8 mouse cellular contexts compared by ENCODE assay signal in genomic region chr6:113075261-113075660, GRCm38 (mm10). TPM values are rescaled to one million over a fixed set of nuclear protein-coding genes. Genes with fewer than 3 reads are reported as not detected.
DNase-seq lines count a peak whose midpoint lies in the region; ATAC-seq lines count a peak whose summit lies in the region.

No protein-coding gene starts in this region.

- DNase-seq in neural tube, embryonic 11.5 days (ENCODE audit: low spot score), result no peak
- DNase-seq in neural tube, embryonic 10.5 days (ENCODE audit: extremely low spot score, low spot score), result no peak
- no peak for DNase-seq in limb, embryonic 11.5 days (ENCODE audit: low spot score)
- DNase-seq in left cerebral cortex, postnatal 36 days (ENCODE audit: low spot score in 2 of 2), result no peak
- no peak for DNase-seq in cerebellum, adult 18-20 months
- DNase-seq in cerebellum, postnatal 10 days, result no peak

- H3K36me3 ChIP-seq in neural tube, embryonic 11.5 days (ENCODE audit: control insufficient read depth, insufficient read depth, low read length), result no peaks in the 10 kb centered on the region
- H3K36me3 ChIP-seq in embryonic facial prominence, embryonic 12.5 days, result peaks cover 3% of the 10 kb centered on the region; the same call in 1 of the 2 replicates
- no peaks in the 10 kb centered on the region for H3K36me3 ChIP-seq in limb, embryonic 11.5 days (ENCODE audit: control insufficient read depth, insufficient read depth, low read length)
- no peaks in the 10 kb centered on the region for H3K36me3 ChIP-seq in stomach, embryonic 16.5 days (ENCODE audit: control insufficient read depth, insufficient read depth, low read length)

- H3K4me3 ChIP-seq in neural tube, embryonic 11.5 days (ENCODE audit: low read depth, low read length), result peak overlapping the region; percentile 94
- H3K4me3 ChIP-seq in embryonic facial prominence, embryonic 12.5 days, result peak overlapping the region; percentile 90
- peak overlapping the region; percentile 93 for H3K4me3 ChIP-seq in limb, embryonic 11.5 days (ENCODE audit: low read depth, low read length)
- H3K4me3 ChIP-seq in stomach, embryonic 16.5 days (replicated peaks; ENCODE audit: low read length), result peak overlapping the region; percentile 98

- H3K27ac ChIP-seq in neural tube, embryonic 11.5 days (ENCODE audit: low read depth, low read length), result no peak overlapping the region
- peak overlapping the region; percentile 100 for H3K27ac ChIP-seq in embryonic facial prominence, embryonic 12.5 days
- peak overlapping the region; percentile 100; the same call in 1 of the 2 replicates for H3K27ac ChIP-seq in limb, embryonic 11.5 days (replicated peaks; ENCODE audit: low read depth, low read length)
- H3K27ac ChIP-seq in stomach, embryonic 16.5 days (ENCODE audit: low read length), result peak overlapping the region; percentile 100

- intact Hi-C loops in left cerebral cortex, postnatal 36 days (cut with DNase I), result loop anchor here (5.0 to 10.0 kb wide), 3 partner anchors 42 to 230 kb away; partner anchors contain the start of genes Brpf1 and Mtmr14

- no peaks in the 10 kb centered on the region for H3K9me3 ChIP-seq in neural tube, embryonic 11.5 days (ENCODE audit: control insufficient read depth, low read length)
- H3K9me3 ChIP-seq in embryonic facial prominence, embryonic 12.5 days, result no peaks in the 10 kb centered on the region
- H3K9me3 ChIP-seq in limb, embryonic 11.5 days (ENCODE audit: control insufficient read depth, low read length), result no peaks in the 10 kb centered on the region
- H3K9me3 ChIP-seq in stomach, embryonic 16.5 days (replicated peaks; ENCODE audit: control insufficient read depth, low read length), result no peaks in the 10 kb centered on the region

- H3K4me2 ChIP-seq in neural tube, embryonic 11.5 days (ENCODE audit: low read depth), result peak overlapping the region; percentile 87
- H3K4me2 ChIP-seq in embryonic facial prominence, embryonic 12.5 days (replicated peaks), result peak overlapping the region; percentile 80
- peak overlapping the region; percentile 57 for H3K4me2 ChIP-seq in limb, embryonic 11.5 days (ENCODE audit: low read depth, severe bottlenecking)
- H3K4me2 ChIP-seq in stomach, embryonic 16.5 days (ENCODE audit: low read depth, low read length), result peak overlapping the region; percentile 58

- H3K27me3 ChIP-seq in neural tube, embryonic 11.5 days (ENCODE audit: control insufficient read depth, insufficient read depth, low read length), result no peaks in the 10 kb centered on the region
- H3K27me3 ChIP-seq in embryonic facial prominence, embryonic 12.5 days, result no peaks in the 10 kb centered on the region
- no peaks in the 10 kb centered on the region for H3K27me3 ChIP-seq in limb, embryonic 11.5 days (ENCODE audit: control insufficient read depth, insufficient read depth, low read length)
- H3K27me3 ChIP-seq in stomach, embryonic 16.5 days (ENCODE audit: control insufficient read depth, insufficient read depth, low read length), result no peaks in the 10 kb centered on the region

- peaks cover 6% of the 10 kb centered on the region; the same call in 1 of the 2 replicates for H3K4me1 ChIP-seq in neural tube, embryonic 11.5 days (ENCODE audit: control insufficient read depth, insufficient read depth, low read length)
- peaks cover 25% of the 10 kb centered on the region; the same call in 1 of the 2 replicates for H3K4me1 ChIP-seq in embryonic facial prominence, embryonic 12.5 days
- peaks cover 4% of the 10 kb centered on the region; the same call in 1 of the 2 replicates for H3K4me1 ChIP-seq in limb, embryonic 11.5 days (ENCODE audit: control insufficient read depth, insufficient read depth, low read length)
- peaks cover 19% of the 10 kb centered on the region for H3K4me1 ChIP-seq in stomach, embryonic 16.5 days (ENCODE audit: control insufficient read depth, insufficient read depth, low read length)

- WGBS in neural tube, embryonic 11.5 days, result 52% methylated on average over 3 of the region's 3 CpGs
- WGBS in embryonic facial prominence, embryonic 12.5 days, result 30% methylated on average over 3 of the region's 3 CpGs
- 43% methylated on average over 3 of the region's 3 CpGs for WGBS in limb, embryonic 11.5 days
- WGBS in stomach, embryonic 16.5 days, result 14% methylated on average over 3 of the region's 3 CpGs

- ATAC-seq in neural tube, embryonic 11.5 days (ENCODE audit: insufficient read depth, low FRiP score, low TSS enrichment), result no peak
- ATAC-seq in embryonic facial prominence, embryonic 12.5 days (ENCODE audit: insufficient number of reproducible peaks, insufficient read depth, low FRiP score, low TSS enrichment), result no peak
- ATAC-seq in limb, embryonic 11.5 days (ENCODE audit: insufficient number of reproducible peaks, low FRiP score, low TSS enrichment, low read depth), result no peak
- ATAC-seq in stomach, embryonic 16.5 days (ENCODE audit: insufficient read depth, low FRiP score), result no peak

- peak overlapping the region; percentile 98; the same call in 1 of the 2 replicates for H3K9ac ChIP-seq in neural tube, embryonic 11.5 days (ENCODE audit: low read length)
- H3K9ac ChIP-seq in embryonic facial prominence, embryonic 12.5 days, result peak overlapping the region; percentile 100
- H3K9ac ChIP-seq in limb, embryonic 11.5 days (ENCODE audit: low read length), result peak overlapping the region; percentile 99
- peak overlapping the region; percentile 84 for H3K9ac ChIP-seq in stomach, embryonic 16.5 days (ENCODE audit: low read length)

RNA-seq across cellular contexts. Expression of gene Setd5, which starts 1.9 kb away (rescaled TPM):
- polyA plus RNA-seq in neural tube, embryonic 11.5 days (2014; fragmentation: Nextera tagmentation; extraction: Ambion mirVana), result 74.9 and 78.5 TPM in 2 replicates
- 73.7 and 77.6 TPM in 2 replicates for polyA plus RNA-seq in embryonic facial prominence, embryonic 12.5 days (2016; fragmentation: Nextera tagmentation; extraction: Ambion mirVana)
- 90.7 and 98.6 TPM in 2 replicates for polyA plus RNA-seq in limb, embryonic 11.5 days (2014; fragmentation: Nextera tagmentation; extraction: Ambion mirVana)
- 65.6 and 66.3 TPM in 2 replicates for polyA plus RNA-seq in stomach, embryonic 16.5 days (2015; fragmentation: Nextera tagmentation; extraction: Ambion mirVana)
- total RNA-seq in left cerebral cortex, postnatal 36 days (2021), result 100 to 1,000 TPM in 1 of 2 experiments, 10 to 100 TPM in 1; 99.2 to 130 TPM

RNA-seq across cellular contexts. Expression of gene Thumpd3, which starts 29.2 kb away (rescaled TPM):
- 50.4 and 52.9 TPM in 2 replicates for polyA plus RNA-seq in neural tube, embryonic 11.5 days (2014; fragmentation: Nextera tagmentation; extraction: Ambion mirVana)
- polyA plus RNA-seq in embryonic facial prominence, embryonic 12.5 days (2016; fragmentation: Nextera tagmentation; extraction: Ambion mirVana), result 50.8 and 52.6 TPM in 2 replicates
- polyA plus RNA-seq in limb, embryonic 11.5 days (2014; fragmentation: Nextera tagmentation; extraction: Ambion mirVana), result 40.9 and 42.4 TPM in 2 replicates
- polyA plus RNA-seq in stomach, embryonic 16.5 days (2015; fragmentation: Nextera tagmentation; extraction: Ambion mirVana), result 49.7 and 51.0 TPM in 2 replicates
- total RNA-seq in left cerebral cortex, postnatal 36 days (2021), result 10 to 100 TPM; 22.6 to 30.6 TPM
